Mouse (Mus musculus) megakaryocyte, adult 5-6 weeks (primary cell): ENCODE data around the gene Mcoln2. TPM values are rescaled to one million over a fixed set of nuclear protein-coding genes. Genes with fewer than 3 reads are reported as not detected.

Experiments
- ATAC-seq: 2 replicates; pipeline ENCODE4 v1.8.0; 2016; ENCODE audit warnings: mild to moderate bottlenecking, inconsistent platforms; ENCODE audit not compliant: poor library complexity, severe bottlenecking
- total RNA-seq, 2 experiments: library from RNA; stranded (forward) in 1 of 2; stranded (reverse) in 1 of 2; fragments of 153-499, 151-499 nt in 1 of 2; fragments of 221-1000, 200-1000 nt in 1 of 2; gene quantifications; 2 replicates each; pipeline versions ENCODE4 v1.2.3 to v1.2.4; 2015 to 2017

Gene Mcoln2
- total RNA-seq (2015) (0.47 and 3.3 TPM in 2 replicates), total RNA-seq (2017) (0.33 and 2.2 TPM in 2 replicates)

GRCm38 (mm10) chr3:146149156-146150057 is at the start of gene Mcoln2:
TSS of gene Mcoln2 (plus strand) at chr3:146149833.
- peak; percentile 73 for ATAC-seq

GRCm38 (mm10) chr3:146099925-146100324 is 49.7 kb upstream of the Mcoln2 start:
- no peak for ATAC-seq

GRCm38 (mm10) chr3:146102049-146102448 is 47.6 kb upstream of the Mcoln2 start:
- ATAC-seq = peak; percentile 47; the same call in 1 of the 2 replicates

GRCm38 (mm10) chr3:146107116-146107849 is 42.4 kb upstream of the Mcoln2 start:
- peak; percentile 44 for ATAC-seq

GRCm38 (mm10) chr3:146107921-146108571 is 41.6 kb upstream of the Mcoln2 start, which contains the start of gene Wdr63:
TSS of gene Wdr63 (minus strand) at chr3:146108130.
- ATAC-seq = peak; percentile 65

GRCm38 (mm10) chr3:146108945-146109344 is 40.7 kb upstream of the Mcoln2 start:
- peak; percentile 71 for ATAC-seq

GRCm38 (mm10) chr3:146110358-146110757 is 39.3 kb upstream of the Mcoln2 start:
- ATAC-seq = peak; percentile 35

- no peak for ATAC-seq
These were observed 38.7 kb upstream of the Mcoln2 start for GRCm38 (mm10) chr3:146110916-146111315.

GRCm38 (mm10) chr3:146117258-146117996 is 32.2 kb upstream of the Mcoln2 start, which contains the start of gene Mcoln3:
TSS of gene Mcoln3 (plus strand) at chr3:146117450.
- ATAC-seq = no peak

GRCm38 (mm10) chr3:146117997-146118457 is 31.6 kb upstream of the Mcoln2 start:
- peak; percentile 68 for ATAC-seq

- peak; percentile 41 for ATAC-seq
These were observed 28.1 kb upstream of the Mcoln2 start for GRCm38 (mm10) chr3:146121310-146122124.

- ATAC-seq = no peak
These were observed 27.6 kb upstream of the Mcoln2 start for GRCm38 (mm10) chr3:146122125-146122420.

- ATAC-seq = no peak
These were observed 26.7 kb upstream of the Mcoln2 start for GRCm38 (mm10) chr3:146122807-146123463.

GRCm38 (mm10) chr3:146123464-146123825 is 26.2 kb upstream of the Mcoln2 start:
- ATAC-seq = no peak

GRCm38 (mm10) chr3:146127205-146127604 is 22.4 kb upstream of the Mcoln2 start:
- ATAC-seq = no peak

- ATAC-seq = peak; percentile 86
These were observed 14.8 kb upstream of the Mcoln2 start for GRCm38 (mm10) chr3:146134834-146135233.

GRCm38 (mm10) chr3:146135417-146135816 is 14.2 kb upstream of the Mcoln2 start:
- peak; percentile 77 for ATAC-seq

GRCm38 (mm10) chr3:146136422-146136821 is 13.2 kb upstream of the Mcoln2 start:
- ATAC-seq = no peak

- no peak for ATAC-seq
These were observed 9.4 kb upstream of the Mcoln2 start for GRCm38 (mm10) chr3:146140276-146140675.
